Mouse (Mus musculus) ZHBTc4 (cell line): Measurements from ENCODE around the gene Pde6b.
A peak's percentile ranks its signal among the peaks of the same experiment; 100 is the strongest.

ENCODE experiments used
- DNase-seq: peaks from one replicate; pipeline ENCODE4 v3.0.0-alpha.2; 2011; ENCODE audit warnings: low read depth, low spot score

The Pde6b gene

DNA sequence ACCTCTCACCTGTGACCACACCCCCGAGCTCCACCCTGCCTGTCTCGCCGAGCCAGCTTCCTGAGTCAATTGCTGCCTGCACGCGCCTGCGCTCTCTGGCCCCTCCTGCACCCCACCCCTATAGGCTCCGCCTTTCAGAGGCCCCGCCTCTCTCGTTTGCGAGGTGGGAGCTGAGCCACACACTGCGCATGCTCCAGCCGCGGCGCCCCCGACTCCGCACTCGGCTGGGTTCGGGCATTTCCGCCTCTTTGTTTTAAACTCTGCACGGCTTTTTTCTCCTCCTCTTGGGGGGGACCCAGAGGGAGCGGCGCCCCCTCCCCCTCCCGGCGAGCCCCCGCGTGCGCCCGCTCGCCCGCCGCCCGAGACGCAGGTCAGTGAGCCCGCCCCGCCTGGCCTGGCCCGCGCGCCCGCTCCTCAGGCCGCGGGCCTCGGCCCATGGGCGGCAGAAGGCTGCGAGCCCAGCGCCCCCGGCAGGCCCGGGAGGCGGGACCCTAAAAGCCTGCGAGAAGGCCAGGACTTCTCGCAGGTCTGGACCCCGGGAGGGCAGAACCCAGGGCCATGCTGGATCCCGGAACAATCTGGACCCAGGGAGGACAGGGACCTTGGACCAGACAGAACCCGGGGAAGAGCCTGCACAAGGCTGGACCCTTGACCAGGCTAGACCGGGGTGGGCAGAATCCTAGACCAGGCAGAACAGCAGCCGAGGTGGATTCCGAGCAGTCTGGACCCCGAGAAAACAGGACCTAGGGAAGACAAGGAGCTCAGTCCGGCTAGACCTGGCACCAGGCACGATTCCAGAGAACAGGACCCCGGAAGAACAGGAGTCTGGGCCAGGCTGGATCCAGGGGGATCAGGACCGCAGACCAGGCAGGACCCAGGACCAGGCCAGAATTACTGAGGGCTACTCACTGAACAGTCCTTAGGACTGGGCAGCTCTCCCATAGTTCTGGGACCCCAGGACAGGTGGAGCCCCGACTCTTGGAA, 73.2 kb downstream of the Pde6b start, which contains the start of gene Pcgf3:
Pcgf3 (plus strand) TSS at position 151 of the 984 bp plus-strand sequence.
- peak; percentile 98 for DNase-seq

DNA sequence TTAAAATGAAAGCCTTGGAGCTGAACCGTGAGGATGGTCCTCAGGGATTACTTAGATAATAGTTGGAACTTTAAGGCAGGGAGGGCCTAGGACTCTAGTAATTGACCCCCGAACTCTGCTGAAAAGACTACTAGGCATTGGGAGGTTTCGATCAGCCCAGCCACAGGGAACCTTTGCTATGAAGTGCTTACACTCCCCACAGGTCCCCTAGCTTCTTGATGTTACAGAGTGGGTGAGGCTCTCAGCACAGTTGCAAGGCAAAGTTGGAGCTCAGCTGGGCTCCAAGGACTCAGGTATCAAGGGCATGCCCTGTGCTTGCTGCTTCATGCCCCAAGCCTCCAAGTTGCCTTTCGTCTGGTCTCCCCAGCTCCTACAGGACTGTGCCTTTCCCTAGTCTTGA, 74.3 kb downstream of the Pde6b start:
- DNase-seq: peak; percentile 14

GRCm38 (mm10) chr5:108465131-108465891, 77.1 kb downstream of the Pde6b start:
- no peak for DNase-seq

DNA sequence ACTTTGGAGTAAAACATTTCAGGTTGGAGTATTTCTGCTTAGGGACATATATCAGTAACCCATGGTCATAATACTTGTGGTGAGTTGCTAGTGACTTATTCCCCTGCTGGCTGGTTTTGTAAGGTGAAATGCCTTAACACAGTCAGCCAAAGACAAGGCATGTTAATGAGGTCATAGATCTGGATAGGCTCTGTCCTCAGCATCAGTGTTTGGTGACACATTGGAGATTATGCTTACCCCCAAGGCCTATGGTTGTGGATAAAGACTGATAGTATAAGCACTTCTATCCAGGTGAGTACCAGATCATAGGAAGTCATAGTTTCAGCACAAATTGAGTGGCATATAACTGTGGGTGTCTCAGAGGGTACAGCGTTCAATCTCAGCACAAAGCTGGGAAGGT, 78.5 kb downstream of the Pde6b start:
- no peak for DNase-seq

DNA sequence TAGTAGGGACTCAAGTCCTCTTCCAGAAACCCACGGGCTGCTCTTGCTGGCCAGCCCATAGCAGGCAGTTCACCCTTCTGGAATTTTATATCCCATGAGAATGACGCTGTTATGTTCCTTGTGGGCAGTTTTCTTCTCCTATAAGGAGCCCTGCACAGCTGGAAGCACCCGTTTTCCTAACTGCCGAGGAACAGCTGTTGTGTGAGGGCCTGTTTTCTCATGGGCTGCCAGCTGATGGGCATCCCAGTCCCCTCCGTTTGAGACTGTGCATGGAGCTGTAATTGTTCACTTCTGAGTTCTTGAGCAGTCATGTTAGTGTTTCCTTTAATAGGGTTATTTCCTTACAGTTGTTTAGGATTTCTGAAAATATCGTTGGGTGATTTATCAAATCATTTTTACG, 81.4 kb downstream of the Pde6b start:
- no peak for DNase-seq

- no peak for DNase-seq
Observed at GRCm38 (mm10) chr5:108473737-108474136, 85.5 kb downstream of the Pde6b start.

DNA sequence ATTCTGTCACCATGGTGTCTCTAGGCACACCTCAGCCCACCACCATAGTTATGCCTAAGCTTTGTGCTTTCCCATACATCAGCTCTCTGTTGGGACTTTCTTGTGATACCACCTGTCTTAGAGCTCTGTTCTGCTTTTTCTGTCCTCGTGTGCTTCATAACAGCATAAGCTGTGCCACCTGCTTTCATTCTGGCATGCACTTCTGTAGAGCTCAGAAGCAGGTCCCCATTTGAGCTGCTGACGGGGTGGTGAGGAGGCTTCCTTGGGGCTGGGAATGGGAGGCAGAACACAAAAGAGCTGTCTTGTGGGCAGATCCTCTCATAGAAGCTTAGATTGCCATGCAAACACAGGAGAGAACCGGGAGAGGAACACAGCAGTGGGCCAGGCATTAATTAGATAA, 87.8 kb downstream of the Pde6b start:
- DNase-seq: no peak
